Comparison of ENCODE assay signal across 20 mouse cellular contexts in genomic region chr13:83952353-83952752, GRCm38 (mm10).
"Had no signal": no experiment of that assay in that cellular context is flagged by ENCODE, and none has a peak within 500 bp of the region (broad histone marks: within the 10 kb centered on the region; RNA-seq: fewer than 3 reads in every experiment).

No protein-coding gene starts in this region.

- H3K36me3 ChIP-seq: intestine, embryonic 15.5 days; kidney, embryonic 15.5 days; limb, embryonic 12.5 days; limb, embryonic 15.5 days; liver, embryonic 12.5 days; liver, embryonic 15.5 days; lung, embryonic 15.5 days had no signal

- H3K27me3 ChIP-seq: intestine, embryonic 15.5 days; kidney, embryonic 15.5 days; limb, embryonic 12.5 days; limb, embryonic 15.5 days; liver, embryonic 12.5 days; liver, embryonic 15.5 days; lung, embryonic 15.5 days; megakaryocyte, embryonic 14.5 days had no signal

- H3K27ac ChIP-seq: intestine, embryonic 15.5 days; kidney, embryonic 15.5 days; left cerebral cortex, adult 2 months; limb, embryonic 12.5 days; limb, embryonic 15.5 days; liver, embryonic 12.5 days; liver, embryonic 15.5 days; lung, embryonic 15.5 days had no signal

- H3K4me1 ChIP-seq: intestine, embryonic 15.5 days; kidney, embryonic 15.5 days; limb, embryonic 12.5 days; limb, embryonic 15.5 days; liver, embryonic 12.5 days; liver, embryonic 15.5 days; lung, embryonic 15.5 days; megakaryocyte, embryonic 14.5 days had no signal

- H3K4me2 ChIP-seq: intestine, embryonic 15.5 days; kidney, embryonic 15.5 days; limb, embryonic 12.5 days; limb, embryonic 15.5 days; liver, embryonic 12.5 days; liver, embryonic 15.5 days; lung, embryonic 15.5 days had no signal

- H3K9ac ChIP-seq: intestine, embryonic 15.5 days; kidney, embryonic 15.5 days; limb, embryonic 12.5 days; limb, embryonic 15.5 days; liver, embryonic 12.5 days; liver, embryonic 15.5 days; lung, embryonic 15.5 days had no signal

- H3K9me3 ChIP-seq: intestine, embryonic 15.5 days; kidney, embryonic 15.5 days; limb, embryonic 12.5 days; limb, embryonic 15.5 days; liver, embryonic 12.5 days; liver, embryonic 15.5 days; lung, embryonic 15.5 days had no signal

- ATAC-seq: liver, embryonic 12.5 days had no signal

- DNase-seq: kidney, adult 11 months; kidney, adult 8-10 months; kidney, postnatal 10 days; kidney, postnatal 36 days; layer of hippocampus, postnatal 36 days; left cerebral cortex, postnatal 4 days; lung, adult 18-20 months; lung, postnatal 10 days; lung, postnatal 36 days; thymus, adult 18-20 months; thymus, postnatal 36 days had no signal

- H3K4me3 ChIP-seq: intestine, embryonic 15.5 days; kidney, embryonic 15.5 days; left cerebral cortex, adult 2 months; limb, embryonic 12.5 days; limb, embryonic 15.5 days; liver, embryonic 12.5 days; liver, embryonic 15.5 days; lung, embryonic 15.5 days; megakaryocyte, embryonic 14.5 days had no signal
